Mouse (Mus musculus) c-Kit-positive CD71-negative TER-119-negative erythroid progenitor cells, embryonic 14.5 days (primary cell): Measurements from ENCODE around the gene Lrfn4.
"Not testable (repeated sequence)": the region's sequence is repeated elsewhere in the genome, so short reads cannot be mapped to it uniquely, and the experiment has no call there.

ENCODE experiments used
- DNase-seq: peaks from one replicate; pipeline ENCODE4 v3.0.0-alpha.2; 2013; ENCODE audit warnings: low read depth

The Lrfn4 gene

GRCm38 (mm10) chr19:4610109-4610508 is 5.4 kb downstream of the Lrfn4 start:
- DNase-seq = no peak

GRCm38 (mm10) chr19:4608511-4608910 is 7.0 kb downstream of the Lrfn4 start:
- DNase-seq = no peak

- no peak for DNase-seq
Measured at GRCm38 (mm10) chr19:4607406-4607805, 8.1 kb downstream of the Lrfn4 start.

DNA sequence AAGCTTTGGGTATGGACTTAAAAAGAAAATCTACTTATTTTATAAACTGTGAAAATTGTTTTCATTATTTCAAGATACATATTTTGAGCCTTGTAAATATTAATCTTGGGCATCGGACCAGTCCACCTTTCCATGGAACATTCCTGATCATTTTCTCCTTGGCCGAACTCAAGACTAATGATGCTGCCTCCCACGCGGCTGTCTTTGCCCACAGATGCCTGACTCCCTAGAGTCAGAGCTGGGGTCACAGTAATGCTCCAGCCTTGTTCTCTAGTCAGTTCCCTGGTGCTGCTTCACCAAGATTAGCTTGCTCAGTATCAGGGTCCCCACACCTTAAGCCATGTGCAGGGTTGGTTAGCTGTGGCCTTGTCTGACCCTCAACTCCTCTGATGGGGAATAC is 9.8 kb downstream of the Lrfn4 start:
- no peak for DNase-seq

DNA sequence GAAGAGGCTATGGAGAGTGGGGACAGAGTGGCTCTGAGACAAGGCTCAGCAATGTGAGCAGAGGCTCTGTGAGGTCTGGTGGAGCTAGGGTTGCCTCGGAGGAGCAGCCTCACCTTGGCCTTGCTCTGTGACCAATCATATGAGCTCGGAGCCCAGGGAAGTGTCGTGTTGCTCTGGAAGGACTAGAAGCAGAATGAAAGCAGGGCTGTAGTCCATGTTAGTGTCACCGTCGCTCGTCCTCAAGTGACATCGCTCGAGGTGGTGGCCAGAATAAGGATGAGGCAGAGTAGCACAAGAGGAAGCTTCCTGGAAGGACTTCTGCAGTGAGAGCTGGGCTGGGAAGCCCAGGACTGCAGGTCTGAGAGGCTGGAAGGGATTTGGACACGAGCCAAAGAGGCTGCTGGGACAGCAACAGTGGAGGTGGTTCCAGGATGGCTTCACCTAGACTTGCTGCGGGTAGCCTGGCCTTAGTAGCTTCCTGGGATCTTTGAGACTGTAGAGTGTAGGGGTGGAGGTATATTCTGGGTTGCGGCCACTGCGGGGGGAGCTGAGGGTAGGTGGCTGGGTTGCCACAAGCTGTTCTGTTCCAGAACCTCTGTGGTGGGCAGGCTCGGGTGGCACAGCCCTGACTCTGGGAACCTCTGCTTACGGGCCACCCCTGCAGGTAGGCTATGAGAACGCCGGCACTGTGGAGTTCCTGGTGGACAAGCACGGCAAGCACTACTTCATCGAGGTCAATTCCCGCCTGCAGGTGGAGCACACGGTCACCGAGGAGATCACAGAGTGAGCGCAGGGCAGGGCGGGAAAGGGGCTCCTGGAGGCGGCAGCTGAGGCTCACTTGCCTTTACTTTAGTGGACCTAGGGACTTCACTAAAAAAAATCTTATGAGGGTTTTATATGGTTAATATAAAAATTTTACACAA is 11.4 kb downstream of the Lrfn4 start:
- DNase-seq = no peak

DNA sequence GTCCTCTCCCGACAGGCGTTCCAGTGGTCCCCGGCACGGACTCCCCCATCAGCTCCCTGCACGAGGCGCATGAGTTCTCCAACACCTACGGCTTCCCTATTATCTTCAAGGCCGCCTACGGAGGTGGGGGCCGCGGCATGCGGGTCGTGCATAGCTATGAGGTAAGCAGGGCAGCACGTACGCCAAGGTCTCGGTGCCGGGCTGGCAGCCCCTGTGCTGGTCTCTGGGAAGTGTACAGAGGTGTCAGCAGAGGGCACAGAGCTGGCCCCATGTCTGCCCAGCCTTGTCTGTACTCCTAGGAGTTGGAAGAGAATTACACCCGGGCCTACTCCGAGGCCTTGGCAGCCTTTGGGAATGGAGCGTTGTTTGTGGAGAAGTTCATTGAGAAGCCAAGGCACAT is 13.0 kb downstream of the Lrfn4 start:
- no peak for DNase-seq

DNA sequence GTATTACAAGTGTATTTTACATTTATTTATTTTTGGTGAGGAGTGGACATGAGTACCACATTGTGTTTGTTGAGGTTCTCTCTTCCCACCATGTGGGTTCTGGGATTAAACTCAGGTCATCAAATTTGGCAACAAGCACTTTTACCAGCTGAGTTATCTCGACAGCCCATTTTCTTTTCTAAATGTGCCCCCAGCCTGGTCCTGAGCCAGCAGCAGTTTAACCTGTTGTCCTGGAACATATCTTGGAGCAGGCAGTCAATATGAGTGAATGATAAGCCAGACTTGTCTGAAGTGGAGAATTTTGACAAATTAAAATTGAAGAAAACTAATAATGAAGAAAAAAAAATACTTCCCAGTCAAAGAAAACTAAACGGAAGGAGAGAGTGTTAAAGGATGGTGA is 19.4 kb downstream of the Lrfn4 start:
- DNase-seq = no peak

DNA sequence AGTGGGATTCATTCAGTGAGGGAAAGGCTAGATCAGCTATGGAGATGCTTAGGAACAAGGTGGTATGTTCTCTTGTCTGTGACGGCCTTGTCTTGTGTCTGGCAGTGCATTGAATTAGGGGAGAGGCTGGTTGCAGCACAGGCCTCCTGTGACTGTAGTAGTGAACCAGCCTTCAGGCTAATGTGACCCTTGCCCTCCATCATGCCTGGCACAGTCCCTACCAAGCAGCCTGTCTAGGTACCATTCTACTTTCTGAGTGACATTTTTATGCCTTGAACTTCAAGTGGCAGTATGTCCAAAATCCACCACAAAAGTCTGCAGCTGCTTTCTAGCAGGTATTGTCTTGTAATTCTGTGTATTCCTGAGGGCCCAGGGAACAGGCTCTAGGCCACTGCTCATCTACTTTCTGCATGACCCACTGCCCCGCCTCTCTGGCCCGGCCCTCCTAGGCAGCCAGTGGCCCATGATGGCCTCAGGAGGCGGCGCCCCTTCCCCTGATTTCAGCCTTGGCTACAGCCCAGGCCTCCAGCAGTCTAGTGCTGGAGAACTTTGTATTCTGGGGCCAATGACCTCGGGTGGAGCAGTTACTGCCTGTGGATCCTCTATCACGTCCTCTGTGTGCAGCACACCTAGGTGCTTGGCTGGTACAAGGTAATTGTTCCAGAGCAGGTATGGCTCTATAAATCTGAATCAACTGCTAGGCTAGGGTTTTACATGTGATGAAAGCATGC is 21.5 kb downstream of the Lrfn4 start:
- DNase-seq = no peak

GRCm38 (mm10) chr19:4590025-4590424 is 25.4 kb downstream of the Lrfn4 start:
- no peak for DNase-seq

- no peak for DNase-seq
Measured at GRCm38 (mm10) chr19:4589081-4589480, 26.4 kb downstream of the Lrfn4 start.

- DNase-seq = no peak
Measured at GRCm38 (mm10) chr19:4588430-4588829, 27.0 kb downstream of the Lrfn4 start.

- DNase-seq = no peak
Measured at GRCm38 (mm10) chr19:4587426-4587825, 28.0 kb downstream of the Lrfn4 start.

GRCm38 (mm10) chr19:4586783-4587182 is 28.7 kb downstream of the Lrfn4 start:
- not testable (repeated sequence) for DNase-seq

- DNase-seq = no peak
Measured at GRCm38 (mm10) chr19:4583856-4584255, 31.6 kb downstream of the Lrfn4 start.

DNA sequence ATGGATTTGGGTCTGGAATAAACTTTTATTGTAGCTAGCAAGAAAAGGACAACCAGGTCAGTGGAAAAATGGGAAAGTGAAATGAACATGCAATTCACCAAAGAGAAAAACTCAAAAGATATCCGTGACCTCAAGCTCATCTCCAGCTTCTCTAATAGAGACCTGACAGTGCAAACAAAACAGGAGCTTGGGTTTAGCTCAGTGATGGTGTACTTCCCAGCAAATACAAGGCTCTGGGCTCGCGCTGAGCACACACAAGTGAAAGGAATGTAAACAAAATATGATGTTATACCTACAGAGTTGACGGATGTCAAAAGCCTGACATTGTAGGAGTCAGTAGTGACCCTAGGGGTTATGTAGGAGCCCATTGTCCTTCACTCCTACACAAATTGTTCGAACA is 36.2 kb downstream of the Lrfn4 start:
- DNase-seq = no peak

GRCm38 (mm10) chr19:4578799-4579198 is 36.7 kb downstream of the Lrfn4 start:
- DNase-seq = no peak

GRCm38 (mm10) chr19:4573241-4573640 is 42.2 kb downstream of the Lrfn4 start:
- no peak for DNase-seq

- DNase-seq = no peak
Measured at GRCm38 (mm10) chr19:4572467-4572866, 43.0 kb downstream of the Lrfn4 start.

DNA sequence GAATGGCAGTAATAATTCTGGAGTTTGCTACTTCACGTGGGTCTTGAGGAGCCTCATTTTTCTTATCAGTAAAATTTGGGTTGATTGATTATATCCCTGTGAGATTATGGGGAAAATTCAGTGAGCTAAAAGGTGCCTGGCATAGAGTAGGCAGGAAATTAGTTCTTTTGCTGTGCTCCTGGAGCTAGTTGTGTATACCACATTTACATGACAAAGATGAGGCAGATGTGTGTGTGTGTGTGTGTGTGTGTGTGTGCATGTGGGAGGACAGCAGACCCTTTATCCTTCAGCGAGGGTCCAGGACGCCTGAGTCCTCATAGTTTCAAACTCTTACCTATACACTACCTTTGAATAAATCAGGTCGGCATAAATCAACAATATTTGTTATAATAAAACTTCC is 43.4 kb downstream of the Lrfn4 start:
- no peak for DNase-seq

GRCm38 (mm10) chr19:4571658-4572057 is 43.8 kb downstream of the Lrfn4 start:
- no peak for DNase-seq

GRCm38 (mm10) chr19:4570815-4571214 is 44.7 kb downstream of the Lrfn4 start:
- no peak for DNase-seq

GRCm38 (mm10) chr19:4570237-4570613 is 45.2 kb downstream of the Lrfn4 start:
- DNase-seq = no peak
